Mouse (Mus musculus) stomach, postnatal 0 days (tissue): ENCODE measurements around the gene Sort1.

Experiments
- CTCF ChIP-seq: IDR thresholded peaks from 2 replicates; pipeline ENCODE4 v1.5.1; 2016; ENCODE audit warnings: antibody characterized with exemption, low read depth, mild to moderate bottlenecking, moderate library complexity
- EP300 ChIP-seq: optimal IDR thresholded peaks from 2 replicates; pipeline ENCODE3; 2016; ENCODE audit warnings: antibody characterized with exemption

DNA sequence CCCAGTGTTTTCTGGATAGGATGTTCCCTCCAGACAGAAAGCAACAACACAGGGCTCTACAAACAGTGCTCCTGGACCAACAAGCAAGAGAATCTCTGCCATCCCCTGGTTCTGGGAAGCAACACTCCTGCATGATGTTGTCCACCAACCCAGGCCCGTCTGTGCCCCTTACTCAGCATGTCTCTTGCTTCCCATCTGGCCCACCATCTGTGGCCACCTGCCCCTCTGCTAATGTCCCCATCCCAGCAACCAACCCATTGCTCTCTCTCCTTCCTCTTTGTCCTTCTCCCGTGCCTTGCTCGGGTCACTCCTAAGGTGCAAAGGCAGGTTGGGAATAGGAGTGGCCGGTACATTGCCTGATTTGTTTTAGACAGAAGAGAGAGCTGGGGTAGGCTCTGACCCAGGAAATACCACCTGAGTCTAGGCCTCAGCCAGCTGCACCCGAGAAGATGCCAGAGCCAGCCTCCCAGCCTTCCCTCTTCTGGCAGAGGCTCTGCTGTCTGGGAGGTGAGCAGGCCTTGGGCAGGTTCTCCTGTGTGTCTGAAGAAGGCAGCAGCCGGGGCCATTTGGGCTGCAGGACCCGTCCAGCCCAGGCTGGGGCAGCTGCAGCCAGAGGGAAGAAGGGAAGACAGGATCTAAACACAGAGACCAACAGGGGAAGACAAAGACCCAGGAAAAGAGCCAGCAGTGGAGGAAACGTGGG, 125.9 kb downstream of the Sort1 start:
- TF ChIP-seq CTCF: no peak
- no peak for TF ChIP-seq EP300
